Mouse (Mus musculus): Measurements from ENCODE around the gene Rbpjl. TPM values are rescaled to one million over a fixed set of nuclear protein-coding genes. Genes with fewer than 3 reads are reported as not detected.

Gene Rbpjl
- not detected in 2 replicates for polyA plus RNA-seq (2014; fragmentation: Nextera tagmentation; extraction: Ambion mirVana)

GRCm38 (mm10) chr2:164402906-164403305, at the start of gene Rbpjl:
Gene Rbpjl (plus strand): TSS chr2:164403141.
- H3K4me3 ChIP-seq (ENCODE audit: low read depth, low read length) = no peak within 1 kb of the TSS
- peak; percentile 65; the same call in 1 of the 2 replicates for ATAC-seq (replicated peaks; ENCODE audit: low FRiP score)
- H3K9ac ChIP-seq (ENCODE audit: low read length) = no peak within 1 kb of the TSS
- WGBS = 1% methylated on average over 17 of the region's 17 CpGs
- no peak within 1 kb of the TSS for H3K27ac ChIP-seq (ENCODE audit: low read depth, low read length)
- peaks cover 87% of the 10 kb centered on the region for H3K27me3 ChIP-seq (ENCODE audit: control insufficient read depth, insufficient read depth, low read length)
- H3K9me3 ChIP-seq (ENCODE audit: control insufficient read depth, low read length) = no peaks in the 10 kb centered on the region
- H3K4me1 ChIP-seq (replicated peaks; ENCODE audit: control insufficient read depth, insufficient read depth, low read length) = peaks cover 3% of the 10 kb centered on the region; the same call in 1 of the 2 replicates
- H3K4me2 ChIP-seq (ENCODE audit: low read depth, low read length, severe bottlenecking) = no peak within 1 kb of the TSS
- DNase-seq (ENCODE audit: low spot score) = peak; percentile 85
- no peaks in the 10 kb centered on the region for H3K36me3 ChIP-seq (ENCODE audit: control insufficient read depth, insufficient read depth, low read length)

- ATAC-seq (replicated peaks; ENCODE audit: low FRiP score) = no peak
- no peaks in the 10 kb centered on the region; the same call in 1 of the 2 replicates for H3K9me3 ChIP-seq (ENCODE audit: control insufficient read depth, low read length)
- H3K9ac ChIP-seq (ENCODE audit: low read length) = no peak overlapping the region
- no peaks in the 10 kb centered on the region for H3K27me3 ChIP-seq (ENCODE audit: control insufficient read depth, insufficient read depth, low read length)
- no peak overlapping the region for H3K4me3 ChIP-seq (ENCODE audit: low read depth, low read length)
- H3K4me1 ChIP-seq (replicated peaks; ENCODE audit: control insufficient read depth, insufficient read depth, low read length) = no peaks in the 10 kb centered on the region
- whole genome bisulfite sequencing = 92% methylated on average over 11 of the region's 11 CpGs
- no peak for DNase-seq (ENCODE audit: low spot score)
- H3K36me3 ChIP-seq (ENCODE audit: control insufficient read depth, insufficient read depth, low read length) = no peaks in the 10 kb centered on the region
- no peak overlapping the region for H3K4me2 ChIP-seq (ENCODE audit: low read depth, low read length, severe bottlenecking)
- H3K27ac ChIP-seq (ENCODE audit: low read depth, low read length) = no peak overlapping the region
Measured at GRCm38 (mm10) chr2:164353356-164353755, 49.6 kb upstream of the Rbpjl start.

GRCm38 (mm10) chr2:164356177-164356967, 46.6 kb upstream of the Rbpjl start:
- Histone ChIP-seq H3K4me3 (ENCODE audit: low read depth, low read length) (no peak overlapping the region), H3K9ac (ENCODE audit: low read length) (no peak overlapping the region), H3K4me2 (ENCODE audit: low read depth, low read length, severe bottlenecking) (no peak overlapping the region), H3K27ac (ENCODE audit: low read depth, low read length) (no peak overlapping the region), H3K4me1 (replicated peaks; ENCODE audit: control insufficient read depth, insufficient read depth, low read length) (no peaks in the 10 kb centered on the region), H3K9me3 (ENCODE audit: control insufficient read depth, low read length) (no peaks in the 10 kb centered on the region), H3K27me3 (ENCODE audit: control insufficient read depth, insufficient read depth, low read length) (no peaks in the 10 kb centered on the region), H3K36me3 (ENCODE audit: control insufficient read depth, insufficient read depth, low read length) (no peaks in the 10 kb centered on the region)
- DNase-seq (ENCODE audit: low spot score) (no peak), ATAC-seq (replicated peaks; ENCODE audit: low FRiP score) (no peak)
- WGBS = 77% methylated on average over 11 of the region's 11 CpGs

- H3K27me3 ChIP-seq (ENCODE audit: control insufficient read depth, insufficient read depth, low read length) = no peaks in the 10 kb centered on the region
- no peaks in the 10 kb centered on the region for H3K4me1 ChIP-seq (replicated peaks; ENCODE audit: control insufficient read depth, insufficient read depth, low read length)
- no peaks in the 10 kb centered on the region for H3K9me3 ChIP-seq (ENCODE audit: control insufficient read depth, low read length)
- no peak overlapping the region for H3K4me3 ChIP-seq (ENCODE audit: low read depth, low read length)
- WGBS = 80% methylated on average over 3 of the region's 3 CpGs
- DNase-seq (ENCODE audit: low spot score) (no peak), ATAC-seq (replicated peaks; ENCODE audit: low FRiP score) (no peak)
- H3K9ac ChIP-seq (ENCODE audit: low read length) = no peak overlapping the region
- H3K4me2 ChIP-seq (ENCODE audit: low read depth, low read length, severe bottlenecking) = no peak overlapping the region
- no peaks in the 10 kb centered on the region for H3K36me3 ChIP-seq (ENCODE audit: control insufficient read depth, insufficient read depth, low read length)
- no peak overlapping the region for H3K27ac ChIP-seq (ENCODE audit: low read depth, low read length)
Measured at GRCm38 (mm10) chr2:164358373-164358772, 44.6 kb upstream of the Rbpjl start.

GRCm38 (mm10) chr2:164359031-164359430, 43.9 kb upstream of the Rbpjl start:
- 82% methylated on average over 5 of the region's 5 CpGs for WGBS
- no peak for ATAC-seq (replicated peaks; ENCODE audit: low FRiP score)
- H3K4me2 ChIP-seq (ENCODE audit: low read depth, low read length, severe bottlenecking) = no peak overlapping the region
- H3K9ac ChIP-seq (ENCODE audit: low read length) = no peak overlapping the region
- no peaks in the 10 kb centered on the region for H3K27me3 ChIP-seq (ENCODE audit: control insufficient read depth, insufficient read depth, low read length)
- no peak overlapping the region for H3K4me3 ChIP-seq (ENCODE audit: low read depth, low read length)
- DNase-seq (ENCODE audit: low spot score) = no peak
- no peaks in the 10 kb centered on the region for H3K36me3 ChIP-seq (ENCODE audit: control insufficient read depth, insufficient read depth, low read length)
- H3K27ac ChIP-seq (ENCODE audit: low read depth, low read length) = no peak overlapping the region
- no peaks in the 10 kb centered on the region for H3K9me3 ChIP-seq (ENCODE audit: control insufficient read depth, low read length)
- no peaks in the 10 kb centered on the region for H3K4me1 ChIP-seq (replicated peaks; ENCODE audit: control insufficient read depth, insufficient read depth, low read length)

- Histone ChIP-seq H3K9me3 (ENCODE audit: control insufficient read depth, low read length) (no peaks in the 10 kb centered on the region), H3K4me1 (replicated peaks; ENCODE audit: control insufficient read depth, insufficient read depth, low read length) (no peaks in the 10 kb centered on the region), H3K4me2 (ENCODE audit: low read depth, low read length, severe bottlenecking) (no peak overlapping the region), H3K27me3 (ENCODE audit: control insufficient read depth, insufficient read depth, low read length) (no peaks in the 10 kb centered on the region), H3K27ac (ENCODE audit: low read depth, low read length) (no peak overlapping the region), H3K9ac (ENCODE audit: low read length) (no peak overlapping the region), H3K4me3 (ENCODE audit: low read depth, low read length) (no peak overlapping the region), H3K36me3 (ENCODE audit: control insufficient read depth, insufficient read depth, low read length) (no peaks in the 10 kb centered on the region)
- ATAC-seq (replicated peaks; ENCODE audit: low FRiP score) (no peak), DNase-seq (ENCODE audit: low spot score) (no peak)
- WGBS = 84% methylated on average over 5 of the region's 5 CpGs
Measured at GRCm38 (mm10) chr2:164359668-164360067, 43.3 kb upstream of the Rbpjl start.

- H3K27me3 ChIP-seq (ENCODE audit: control insufficient read depth, insufficient read depth, low read length) = no peaks in the 10 kb centered on the region
- ATAC-seq (replicated peaks; ENCODE audit: low FRiP score) = no peak
- no peaks in the 10 kb centered on the region for H3K36me3 ChIP-seq (ENCODE audit: control insufficient read depth, insufficient read depth, low read length)
- H3K9me3 ChIP-seq (ENCODE audit: control insufficient read depth, low read length) = no peaks in the 10 kb centered on the region
- 30% methylated on average over 13 of the region's 13 CpGs for WGBS
- no peak overlapping the region for H3K9ac ChIP-seq (ENCODE audit: low read length)
- no peak overlapping the region for H3K4me3 ChIP-seq (ENCODE audit: low read depth, low read length)
- H3K27ac ChIP-seq (ENCODE audit: low read depth, low read length) = no peak overlapping the region
- H3K4me1 ChIP-seq (replicated peaks; ENCODE audit: control insufficient read depth, insufficient read depth, low read length) = no peaks in the 10 kb centered on the region
- no peak for DNase-seq (ENCODE audit: low spot score)
- no peak overlapping the region for H3K4me2 ChIP-seq (ENCODE audit: low read depth, low read length, severe bottlenecking)
Measured at GRCm38 (mm10) chr2:164360974-164361657, 41.8 kb upstream of the Rbpjl start.

GRCm38 (mm10) chr2:164366947-164367346, 36.0 kb upstream of the Rbpjl start:
- Histone ChIP-seq H3K4me2 (ENCODE audit: low read depth, low read length, severe bottlenecking) (no peak overlapping the region), H3K4me1 (replicated peaks; ENCODE audit: control insufficient read depth, insufficient read depth, low read length) (no peaks in the 10 kb centered on the region), H3K27me3 (ENCODE audit: control insufficient read depth, insufficient read depth, low read length) (no peaks in the 10 kb centered on the region), H3K27ac (ENCODE audit: low read depth, low read length) (no peak overlapping the region), H3K36me3 (ENCODE audit: control insufficient read depth, insufficient read depth, low read length) (no peaks in the 10 kb centered on the region), H3K9ac (ENCODE audit: low read length) (no peak overlapping the region), H3K4me3 (ENCODE audit: low read depth, low read length) (no peak overlapping the region), H3K9me3 (ENCODE audit: control insufficient read depth, low read length) (no peaks in the 10 kb centered on the region)
- ATAC-seq (replicated peaks; ENCODE audit: low FRiP score) (no peak), DNase-seq (ENCODE audit: low spot score) (no peak)
- 74% methylated on average over 3 of the region's 3 CpGs for WGBS

Measured in forebrain, embryonic 11.5 days (tissue).